Mouse (Mus musculus) G1E (cell line): Measurements from ENCODE around the gene Gpkow. TPM values are rescaled to one million over a fixed set of nuclear protein-coding genes. Genes with fewer than 3 reads are reported as not detected.
A peak's percentile ranks its signal among the peaks of the same experiment; 100 is the strongest.

Experiments
- ATAC-seq: 2 replicates; pipeline ENCODE4 v1.8.0; 2016; ENCODE audit warnings: mild to moderate bottlenecking; ENCODE audit not compliant: insufficient number of reproducible peaks, poor library complexity, low FRiP score, severe bottlenecking; ENCODE audit errors: extremely low read depth
- DNase-seq: peaks from one replicate; pipeline ENCODE4 v3.0.0; 2012; ENCODE audit warnings: low spot score
- H3K27me3 ChIP-seq: 2 replicates; pipeline ENCODE4 v1.6.1; 2012; ENCODE audit warnings: mild to moderate bottlenecking, low read length, inconsistent platforms; ENCODE audit not compliant: insufficient read depth
- H3K36me3 ChIP-seq: replicated peaks from 2 replicates; pipeline ENCODE3; 2012; ENCODE audit warnings: mild to moderate bottlenecking, inconsistent platforms
- H3K4me1 ChIP-seq: 2 replicates; pipeline ENCODE4 v1.6.1; 2012; ENCODE audit warnings: low read depth, low read length, inconsistent platforms, mixed read lengths; ENCODE audit not compliant: insufficient read depth
- H3K4me3 ChIP-seq: 2 replicates; pipeline ENCODE4 v1.5.1; 2012; ENCODE audit warnings: low read depth, mild to moderate bottlenecking, inconsistent platforms, low read length, moderate library complexity, mixed read lengths
- H3K9me3 ChIP-seq: replicated peaks from 2 replicates; pipeline ENCODE4 v1.6.1; 2012; ENCODE audit warnings: inconsistent platforms
- CTCF ChIP-seq: IDR thresholded peaks from 2 replicates; pipeline ENCODE4 v1.5.1; 2012; ENCODE audit warnings: low read depth, low read length, inconsistent platforms, mixed read lengths
- GATA1 ChIP-seq: IDR thresholded peaks from 2 replicates; pipeline ENCODE4 v1.6.1; 2012; ENCODE audit warnings: borderline replicate concordance, low read length, inconsistent platforms, mixed read lengths
- GATA2 ChIP-seq: IDR thresholded peaks from 2 replicates; pipeline ENCODE4 v1.6.1; 2012; ENCODE audit warnings: low read depth, low read length, inconsistent platforms, borderline replicate concordance
- POLR2AphosphoS5 ChIP-seq: IDR thresholded peaks from 2 replicates; pipeline ENCODE4 v1.6.1; 2012; ENCODE audit warnings: low read depth, low read length, inconsistent platforms; ENCODE audit not compliant: insufficient replicate concordance
- TAL1 ChIP-seq: conservative IDR thresholded peaks from 2 replicates; pipeline ENCODE4 v1.6.1; 2012; ENCODE audit warnings: low read depth, low read length, inconsistent platforms, mixed read lengths
- polyA plus RNA-seq: library from polyadenylated mRNA; stranded (reverse); fragments of >175 nt; gene quantifications from 2 replicates; pipeline ENCODE4 v1.2.3, GENCODE M21; 2012
- total RNA-seq, 2 experiments: library from RNA; stranded (forward) in 1 of 2; stranded (reverse) in 1 of 2; fragments of 200-1000 nt in 1 of 2; fragments of >200 nt in 1 of 2; fragmentation: Nextera tagmentation in 1 of 2; gene quantifications; 2 replicates each; pipeline ENCODE4 v1.2.3; 2014 to 2017

Gpkow gene
- total RNA-seq (2014; fragmentation: Nextera tagmentation) (59.1 and 66.0 TPM in 2 replicates), total RNA-seq (2017) (21.6 and 25.5 TPM in 2 replicates), polyA plus RNA-seq (6.4 and 11.4 TPM in 2 replicates)

GRCm38 (mm10) chrX:7696954-7697381, at the start of gene Gpkow:
Gene Gpkow (plus strand): TSS chrX:7697131.
- Histone ChIP-seq H3K36me3 (peaks cover 36% of the 10 kb centered on the region), H3K27me3 (no peaks in the 10 kb centered on the region), H3K9me3 (no peaks in the 10 kb centered on the region), H3K4me3 (peak within 1 kb of the TSS; percentile 71), H3K4me1 (peaks cover 12% of the 10 kb centered on the region)
- TF ChIP-seq GATA1 = no peak
- TF ChIP-seq TAL1 = no peak
- no peak for TF ChIP-seq POLR2AphosphoS5
- TF ChIP-seq CTCF = no peak
- TF ChIP-seq GATA2 = no peak
- peak; percentile 96 for ATAC-seq
- DNase-seq = peak; percentile 46

GRCm38 (mm10) chrX:7648671-7649304, 48.1 kb upstream of the Gpkow start:
- no peak for TF ChIP-seq GATA1
- TF ChIP-seq GATA2 = no peak
- Histone ChIP-seq H3K36me3 (no peaks in the 10 kb centered on the region), H3K4me3 (peak overlapping the region; percentile 72), H3K9me3 (no peaks in the 10 kb centered on the region), H3K27me3 (peaks cover 5% of the 10 kb centered on the region; the same call in 1 of the 2 replicates), H3K4me1 (peaks cover 15% of the 10 kb centered on the region)
- ATAC-seq = peak; percentile 95
- DNase-seq = peak; percentile 80

GRCm38 (mm10) chrX:7657221-7657639, 39.7 kb upstream of the Gpkow start, which contains the start of gene Prickle3:
Gene Prickle3 (plus strand): TSS chrX:7657260.
- no peak within 1 kb of the TSS for H3K4me3 ChIP-seq
- peaks cover 9% of the 10 kb centered on the region for H3K4me1 ChIP-seq
- H3K9me3 ChIP-seq = no peaks in the 10 kb centered on the region
- no peak for ATAC-seq
- TF ChIP-seq CTCF (no peak), POLR2AphosphoS5 (no peak), TAL1 (no peak), GATA2 (no peak), GATA1 (no peak)
- DNase-seq = no peak
- H3K36me3 ChIP-seq = no peaks in the 10 kb centered on the region
- H3K27me3 ChIP-seq = peaks cover 28% of the 10 kb centered on the region; the same call in 1 of the 2 replicates

- H3K9me3 ChIP-seq = no peaks in the 10 kb centered on the region
- TF ChIP-seq POLR2AphosphoS5 (no peak), GATA2 (no peak), CTCF (no peak), TAL1 (no peak), GATA1 (no peak)
- ATAC-seq (no peak), DNase-seq (no peak)
- H3K36me3 ChIP-seq = no peaks in the 10 kb centered on the region
- H3K27me3 ChIP-seq = peaks cover 28% of the 10 kb centered on the region; the same call in 1 of the 2 replicates
- peaks cover 9% of the 10 kb centered on the region for H3K4me1 ChIP-seq
- peak overlapping the region; percentile 23; the same call in 1 of the 2 replicates for H3K4me3 ChIP-seq
Observed at GRCm38 (mm10) chrX:7658031-7658784, 38.7 kb upstream of the Gpkow start.

- no peak for DNase-seq
- Histone ChIP-seq H3K4me1 (peaks cover 9% of the 10 kb centered on the region), H3K27me3 (peaks cover 31% of the 10 kb centered on the region; the same call in 1 of the 2 replicates), H3K36me3 (no peaks in the 10 kb centered on the region), H3K9me3 (no peaks in the 10 kb centered on the region), H3K4me3 (no peak overlapping the region; the same call in 1 of the 2 replicates)
- TF ChIP-seq TAL1 (no peak), GATA1 (no peak), GATA2 (no peak), CTCF (no peak), POLR2AphosphoS5 (no peak)
- no peak for ATAC-seq
Observed at GRCm38 (mm10) chrX:7658785-7659589, 37.9 kb upstream of the Gpkow start.
